Mouse (Mus musculus): ENCODE data around the gene Oser1.

GRCm38 (mm10) chr2:163412419-163412818, 12.1 kb downstream of the Oser1 start:
- TF ChIP-seq POLR2A (IDR thresholded peaks at IDR 0.05; ENCODE audit: control insufficient read depth in 1 of 2, insufficient read depth in 1 of 2, low read depth in 1 of 2, low read length in 2 of 2, poor library complexity in 1 of 2) (no peak), SMC3 (IDR thresholded peaks at IDR 0.05; ENCODE audit: low read depth, low read length) (no peak), EP300 (IDR thresholded peaks at IDR 0.05; ENCODE audit: low read depth in 1 of 2, low read length in 2 of 2) (no peak), NRF1 (IDR thresholded peaks at IDR 0.05; ENCODE audit: insufficient read depth, low read depth, low read length, poor library complexity, severe bottlenecking) (no peak)

Measured in MEL (cell line).